ENCODE assay signal across 8 mouse cellular contexts in genomic region chr11:3337961-3338360, GRCm38 (mm10). TPM values are rescaled to one million over a fixed set of nuclear protein-coding genes. Genes with fewer than 3 reads are reported as not detected.
DNase-seq lines count a peak whose midpoint lies in the region; ATAC-seq and TF ChIP-seq lines count a peak whose summit lies in the region.

No protein-coding gene starts in this region.

- 60% methylated on average over 5 of the region's 5 CpGs for WGBS in heart, postnatal 0 days
- WGBS in embryonic facial prominence, embryonic 13.5 days = 58% methylated on average over 5 of the region's 5 CpGs
- 43% methylated on average over 5 of the region's 5 CpGs for WGBS in hindbrain, embryonic 14.5 days
- WGBS in liver, embryonic 11.5 days = 62% methylated on average over 5 of the region's 5 CpGs

- no peak for TF ChIP-seq CTCF in heart, postnatal 0 days (IDR thresholded peaks at IDR 0.05; ENCODE audit: low read depth)

- intact Hi-C loops in heart, postnatal 25 days (cut with DNase I) = no loop called here

- no peak overlapping the region for H3K4me3 ChIP-seq in heart, postnatal 0 days (ENCODE audit: low read depth, low read length)
- no peak overlapping the region for H3K4me3 ChIP-seq in embryonic facial prominence, embryonic 13.5 days
- no peak overlapping the region for H3K4me3 ChIP-seq in hindbrain, embryonic 14.5 days (replicated peaks; ENCODE audit: low read length)
- H3K4me3 ChIP-seq in liver, embryonic 11.5 days (ENCODE audit: low read depth, low read length) = no peak overlapping the region

- H3K4me2 ChIP-seq in heart, postnatal 0 days (ENCODE audit: low read depth, low read length) = no peak overlapping the region
- no peak overlapping the region for H3K4me2 ChIP-seq in embryonic facial prominence, embryonic 13.5 days
- no peak overlapping the region for H3K4me2 ChIP-seq in hindbrain, embryonic 14.5 days (replicated peaks)
- H3K4me2 ChIP-seq in liver, embryonic 11.5 days = no peak overlapping the region

- TF ChIP-seq EP300 in heart, postnatal 0 days (IDR thresholded peaks at IDR 0.05; ENCODE audit: low read depth) = 0 out of 2 replicates have a peak, but pooled peaks have one; percentile 9

- no peak for DNase-seq in heart, postnatal 0 days (ENCODE audit: low spot score)
- no peak for DNase-seq in heart, postnatal 25 days (ENCODE audit: low spot score)
- DNase-seq in hindbrain, embryonic 14.5 days (ENCODE audit: low spot score) = no peak
- DNase-seq in neural tube, embryonic 10.5 days (ENCODE audit: extremely low spot score, low spot score) = peak; percentile 37
- DNase-seq in liver, embryonic 11.5 days (ENCODE audit: low spot score) = no peak
- DNase-seq in urinary bladder, postnatal 4 days (ENCODE audit: low spot score in 2 of 2) = no peak
- no peak for DNase-seq in urinary bladder, postnatal 36 days (ENCODE audit: low spot score in 2 of 2)

- H3K36me3 ChIP-seq in heart, postnatal 0 days (replicated peaks; ENCODE audit: control insufficient read depth, insufficient read depth, low read length) = peaks cover 40% of the 10 kb centered on the region
- peaks cover 11% of the 10 kb centered on the region; the same call in 1 of the 2 replicates for H3K36me3 ChIP-seq in embryonic facial prominence, embryonic 13.5 days
- peaks cover 31% of the 10 kb centered on the region for H3K36me3 ChIP-seq in hindbrain, embryonic 14.5 days (replicated peaks; ENCODE audit: control insufficient read depth, insufficient read depth)
- H3K36me3 ChIP-seq in liver, embryonic 11.5 days (ENCODE audit: control insufficient read depth, insufficient read depth, low read length) = no peaks in the 10 kb centered on the region

- no peaks in the 10 kb centered on the region for H3K27me3 ChIP-seq in heart, postnatal 0 days (ENCODE audit: control insufficient read depth, insufficient read depth, low read length)
- H3K27me3 ChIP-seq in embryonic facial prominence, embryonic 13.5 days = no peaks in the 10 kb centered on the region
- no peaks in the 10 kb centered on the region for H3K27me3 ChIP-seq in hindbrain, embryonic 14.5 days (ENCODE audit: control insufficient read depth, insufficient read depth, low read length)
- no peaks in the 10 kb centered on the region for H3K27me3 ChIP-seq in liver, embryonic 11.5 days (replicated peaks; ENCODE audit: control insufficient read depth, insufficient read depth, low read length)

- no peak for ATAC-seq in heart, postnatal 0 days (ENCODE audit: insufficient read depth, low read depth)
- no peak for ATAC-seq in embryonic facial prominence, embryonic 13.5 days (ENCODE audit: insufficient number of reproducible peaks, insufficient read depth, low FRiP score, low TSS enrichment, low read depth)
- no peak; the same call in 1 of the 2 replicates for ATAC-seq in hindbrain, embryonic 14.5 days (ENCODE audit: low FRiP score)
- ATAC-seq in liver, embryonic 11.5 days (replicated peaks; ENCODE audit: low FRiP score) = no peak

- no peaks in the 10 kb centered on the region for H3K9me3 ChIP-seq in heart, postnatal 0 days (replicated peaks; ENCODE audit: control insufficient read depth, low read length)
- no peaks in the 10 kb centered on the region for H3K9me3 ChIP-seq in embryonic facial prominence, embryonic 13.5 days
- no peaks in the 10 kb centered on the region for H3K9me3 ChIP-seq in hindbrain, embryonic 14.5 days (ENCODE audit: control insufficient read depth, low read length)
- no peaks in the 10 kb centered on the region for H3K9me3 ChIP-seq in liver, embryonic 11.5 days (ENCODE audit: control insufficient read depth, low read length)

- peak overlapping the region; percentile 71; the same call in 1 of the 2 replicates for H3K27ac ChIP-seq in heart, postnatal 0 days (ENCODE audit: low read depth)
- H3K27ac ChIP-seq in embryonic facial prominence, embryonic 13.5 days = 0 out of 2 replicates have a peak overlapping the region, but pooled peaks have one; percentile 55
- H3K27ac ChIP-seq in hindbrain, embryonic 14.5 days = peak overlapping the region; percentile 73
- no peak overlapping the region for H3K27ac ChIP-seq in liver, embryonic 11.5 days (ENCODE audit: low read depth, low read length)

- H3K4me1 ChIP-seq in heart, postnatal 0 days (ENCODE audit: control insufficient read depth, insufficient read depth) = peaks cover 38% of the 10 kb centered on the region
- peaks cover 29% of the 10 kb centered on the region for H3K4me1 ChIP-seq in embryonic facial prominence, embryonic 13.5 days
- peaks cover 15% of the 10 kb centered on the region for H3K4me1 ChIP-seq in hindbrain, embryonic 14.5 days (replicated peaks; ENCODE audit: control insufficient read depth, insufficient read depth, low read length)
- H3K4me1 ChIP-seq in liver, embryonic 11.5 days (replicated peaks; ENCODE audit: control insufficient read depth, insufficient read depth, low read length) = peaks cover 14% of the 10 kb centered on the region

- H3K9ac ChIP-seq in heart, postnatal 0 days (replicated peaks; ENCODE audit: low read depth, low read length) = no peak overlapping the region
- no peak overlapping the region for H3K9ac ChIP-seq in embryonic facial prominence, embryonic 13.5 days
- H3K9ac ChIP-seq in hindbrain, embryonic 14.5 days = 0 out of 2 replicates have a peak overlapping the region, but pooled peaks have one; percentile 44
- no peak overlapping the region for H3K9ac ChIP-seq in liver, embryonic 11.5 days (ENCODE audit: low read depth, low read length)

RNA-seq across cellular contexts. Expression of gene Pik3ip1, which starts 7.8 kb away (rescaled TPM):
- 22.3 and 57.6 TPM in 2 replicates for total RNA-seq in heart, postnatal 0 days (2014; rRNA removed; ENCODE audit: low replicate concordance)
- polyA plus RNA-seq in heart, postnatal 0 days (2015; fragmentation: Nextera tagmentation; extraction: Ambion mirVana) = 44.7 and 65.9 TPM in 2 replicates
- 10 to 100 TPM; 39.4 to 42.4 TPM for total RNA-seq in heart, postnatal 25 days (2021)
- polyA plus RNA-seq in embryonic facial prominence, embryonic 13.5 days (2015; fragmentation: Nextera tagmentation; extraction: Ambion mirVana) = 12.8 and 14.6 TPM in 2 replicates
- 20.9 and 21.3 TPM in 2 replicates for polyA plus RNA-seq in hindbrain, embryonic 14.5 days (2014; fragmentation: Nextera tagmentation; extraction: Ambion mirVana)
- 3.5 and 3.8 TPM in 2 replicates for polyA plus RNA-seq in liver, embryonic 11.5 days (2014; fragmentation: Nextera tagmentation; extraction: Ambion mirVana)

RNA-seq across cellular contexts. Expression of gene Patz1, which starts 49.3 kb away (rescaled TPM):
- 35.6 and 56.8 TPM in 2 replicates for total RNA-seq in heart, postnatal 0 days (2014; rRNA removed; ENCODE audit: low replicate concordance)
- 13.1 and 14.0 TPM in 2 replicates for polyA plus RNA-seq in heart, postnatal 0 days (2015; fragmentation: Nextera tagmentation; extraction: Ambion mirVana)
- total RNA-seq in heart, postnatal 25 days (2021) = 10 to 100 TPM; 25.6 to 26.4 TPM
- 52.0 and 52.7 TPM in 2 replicates for polyA plus RNA-seq in embryonic facial prominence, embryonic 13.5 days (2015; fragmentation: Nextera tagmentation; extraction: Ambion mirVana)
- 47.6 and 50.4 TPM in 2 replicates for polyA plus RNA-seq in hindbrain, embryonic 14.5 days (2014; fragmentation: Nextera tagmentation; extraction: Ambion mirVana)
- polyA plus RNA-seq in liver, embryonic 11.5 days (2014; fragmentation: Nextera tagmentation; extraction: Ambion mirVana) = 42.8 and 44.2 TPM in 2 replicates
